Mouse (Mus musculus): ENCODE data around the gene Atp2b2. TPM values are rescaled to one million over a fixed set of nuclear protein-coding genes. Genes with fewer than 3 reads are reported as not detected.
"Not testable (repeated sequence)": the region's sequence is repeated elsewhere in the genome, so short reads cannot be mapped to it uniquely, and the experiment has no call there.

Gene Atp2b2
- polyA plus RNA-seq, 1 experiment, result 0.22 TPM

DNA sequence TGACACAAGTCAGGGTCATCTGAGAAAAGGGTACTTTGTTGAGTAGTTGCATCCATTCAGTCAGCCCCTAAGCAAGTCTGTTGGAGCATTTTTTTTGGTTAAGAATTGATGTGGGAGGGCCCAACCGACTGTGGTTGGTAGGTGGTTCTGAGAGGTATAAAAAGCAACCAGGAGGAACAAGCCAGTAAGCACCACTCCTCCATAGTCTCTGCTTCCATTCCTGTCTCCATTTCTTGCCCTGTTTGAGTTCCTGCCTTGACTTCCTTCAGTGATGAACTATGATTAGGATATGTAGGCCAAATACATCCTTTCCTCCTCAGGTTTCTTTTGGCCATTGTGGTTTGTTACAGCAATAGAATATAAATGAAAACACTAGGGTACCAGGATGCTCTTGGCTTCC is 299.3 kb downstream of the Atp2b2 start:
- WGBS, result 31% methylated on average over 1 of the region's 1 CpGs

DNA sequence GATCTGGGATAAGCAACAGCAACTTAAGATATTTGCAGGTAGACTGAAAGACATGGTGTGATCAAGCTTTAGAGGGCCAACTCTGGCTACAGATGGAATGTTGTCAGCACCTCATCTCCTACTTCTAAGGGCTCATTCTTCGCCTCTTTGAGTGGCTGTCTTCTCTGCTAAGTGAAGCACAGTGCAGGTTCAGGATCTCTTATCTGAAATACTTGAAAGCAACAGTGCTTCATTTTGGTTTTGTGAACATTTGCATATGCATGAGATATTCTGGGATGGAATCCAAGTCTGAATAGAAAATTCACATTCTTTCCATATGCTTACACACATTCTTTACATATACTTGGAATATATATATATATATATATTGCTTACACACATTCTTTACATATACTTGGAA is 300.1 kb downstream of the Atp2b2 start:
- 86% methylated on average over 1 of the region's 1 CpGs for WGBS
- DNase-seq (ENCODE audit: low read depth, low spot score), result no peak

More for the DNA sequence above, 299.3 kb downstream of the Atp2b2 start:
- no peak for DNase-seq (ENCODE audit: low read depth, low spot score)

DNA sequence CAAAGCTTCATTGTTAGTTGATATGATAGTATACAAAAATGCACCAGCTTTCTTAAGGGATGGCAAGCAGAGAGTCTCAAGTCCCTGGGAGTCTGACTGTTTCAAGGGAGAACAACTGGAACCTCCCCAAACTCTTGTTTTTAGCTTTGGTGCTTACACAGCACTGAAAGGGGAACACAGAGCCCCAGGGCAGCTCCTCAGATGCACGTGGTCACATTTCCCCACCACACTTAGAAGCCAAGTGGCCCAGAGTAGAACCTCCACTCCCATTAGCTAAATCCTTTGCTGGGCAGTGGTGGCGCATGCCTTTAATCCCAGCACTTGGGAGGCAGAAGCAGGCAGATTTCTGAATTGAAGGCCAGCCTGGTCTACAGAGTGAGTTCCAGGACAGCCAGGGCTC is 301.0 kb downstream of the Atp2b2 start:
- 65% methylated on average over 2 of the region's 2 CpGs for WGBS
- DNase-seq (ENCODE audit: low read depth, low spot score), result no peak

DNA sequence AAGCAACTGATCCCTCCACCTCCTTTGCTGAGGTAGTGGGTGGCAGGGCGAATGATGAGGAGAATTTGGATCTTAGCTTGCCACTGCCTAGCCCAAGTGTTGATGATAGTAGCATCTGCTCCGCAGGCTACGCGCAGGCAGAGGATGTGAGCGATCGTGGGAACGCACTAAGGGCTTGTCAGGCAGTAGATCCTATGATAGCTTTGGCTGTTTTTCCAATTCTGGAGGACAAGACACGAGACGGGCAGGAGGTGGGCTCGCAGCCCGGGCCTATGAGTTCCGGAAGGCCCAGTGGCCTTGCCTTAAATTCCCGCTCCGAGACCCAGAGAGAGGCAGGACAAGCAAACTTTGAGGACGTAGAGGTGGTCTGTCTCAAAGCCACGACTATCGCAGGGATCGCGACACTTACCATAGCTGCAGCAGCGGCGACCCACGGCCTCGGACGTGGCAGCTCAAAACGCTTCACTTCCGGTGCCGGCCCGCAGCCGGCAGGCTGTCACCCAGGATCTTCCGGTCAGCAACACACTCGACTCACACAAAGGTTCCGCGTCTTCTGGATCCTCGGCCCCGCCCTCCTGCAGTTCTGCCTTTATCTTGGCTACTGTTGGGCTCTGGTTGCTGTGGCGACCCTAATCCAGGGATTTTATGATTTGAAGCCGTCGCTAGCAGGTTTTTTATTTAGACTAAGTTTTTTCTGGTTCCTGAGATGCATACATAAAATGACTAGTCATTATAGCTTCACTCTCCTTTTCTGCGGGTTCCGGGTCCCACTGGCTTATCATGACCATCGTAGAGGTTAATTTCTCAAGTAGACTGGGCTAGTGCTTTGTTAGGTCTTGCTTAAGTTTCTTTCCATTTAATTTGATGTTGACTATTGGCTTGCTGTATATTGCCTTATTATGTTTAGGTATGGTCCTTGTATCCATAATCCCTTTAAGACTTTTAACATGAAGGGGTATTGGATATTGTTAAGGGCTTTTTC is 301.9 kb downstream of the Atp2b2 start, which contains the start of gene Sec13:
Gene Sec13 (minus strand): TSS at position 508 of the 982 bp plus-strand sequence.
- 7% methylated on average over 41 of the region's 41 CpGs for WGBS
- peak; percentile 66 for DNase-seq (ENCODE audit: low read depth, low spot score)

DNA sequence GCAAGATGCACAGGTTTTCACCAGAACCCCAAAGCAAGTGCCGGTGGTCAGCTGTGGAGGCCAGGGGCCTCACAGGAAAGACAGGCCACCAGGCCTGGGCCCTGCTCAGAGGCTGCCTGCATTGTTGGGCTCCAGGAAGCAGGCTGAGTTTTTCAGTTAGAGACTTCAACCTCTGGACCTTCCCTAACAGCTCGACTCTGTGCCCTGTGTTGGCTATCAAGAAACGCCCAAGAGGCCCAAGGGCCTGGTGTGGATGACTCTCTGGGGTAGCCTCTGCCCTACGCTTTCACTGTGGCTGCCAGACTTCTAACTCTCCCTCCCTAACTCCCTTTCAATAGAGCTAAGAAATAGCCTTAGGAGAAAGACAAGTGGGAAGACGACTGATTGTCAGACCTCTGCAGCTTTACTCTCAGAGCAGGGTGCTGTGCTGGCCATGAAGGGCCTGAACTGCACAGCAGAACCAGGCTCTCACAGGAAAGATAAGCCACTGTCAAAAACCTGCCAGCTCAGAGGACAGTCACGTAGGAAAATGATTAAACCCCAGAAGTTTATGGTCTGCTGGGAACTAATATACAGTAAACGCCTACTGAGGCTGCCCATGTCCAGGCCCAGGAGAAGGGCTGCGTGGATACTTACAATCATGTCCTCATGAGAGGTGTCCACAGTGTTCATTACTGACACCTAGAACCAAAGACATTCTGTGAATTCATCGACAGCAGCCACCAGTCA is 304.9 kb downstream of the Atp2b2 start:
- 59% methylated on average over 9 of the region's 9 CpGs for WGBS
- no peak for DNase-seq (ENCODE audit: low read depth, low spot score)

DNA sequence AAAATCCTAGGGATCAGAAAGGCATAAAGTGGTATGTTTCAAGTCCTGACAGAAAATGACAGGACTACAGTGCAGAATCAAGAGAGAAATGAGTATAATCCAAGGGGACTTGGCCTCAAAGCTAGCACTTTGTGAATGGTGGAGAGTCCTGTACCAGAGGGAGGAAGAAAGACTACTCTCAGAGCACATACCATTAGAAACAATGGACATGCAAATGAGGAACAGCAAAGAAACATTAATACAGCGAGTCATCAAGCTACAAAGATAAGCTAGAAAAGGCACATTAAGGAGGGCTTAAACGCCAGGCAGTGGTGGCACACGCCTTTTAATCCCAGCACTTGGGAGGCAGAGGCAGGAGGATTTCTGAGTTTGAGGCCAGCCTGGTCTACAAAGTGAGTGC is 311.1 kb downstream of the Atp2b2 start:
- no peak for DNase-seq (ENCODE audit: low read depth, low spot score)
- WGBS, result 89% methylated on average over 3 of the region's 3 CpGs

DNA sequence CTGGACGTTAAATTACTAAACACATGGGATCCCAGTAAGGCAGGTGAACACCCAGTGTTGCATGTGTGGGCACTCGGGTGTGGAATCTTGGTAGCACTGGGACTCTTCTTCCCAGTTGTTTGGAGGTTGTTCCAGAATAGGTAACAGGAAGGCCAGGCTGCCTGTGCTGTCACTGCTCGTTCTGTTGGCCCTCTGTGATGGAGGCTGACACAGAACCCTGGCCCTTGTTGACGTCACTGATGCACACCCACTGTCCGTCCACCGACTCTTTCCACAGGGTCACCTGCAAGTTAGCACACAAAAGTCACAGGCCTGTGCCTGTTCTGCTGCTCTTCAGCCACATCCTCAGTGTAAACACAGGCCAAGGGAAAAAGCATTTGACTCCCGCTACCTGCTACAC is 314.2 kb downstream of the Atp2b2 start:
- no peak for DNase-seq (ENCODE audit: low read depth, low spot score)
- WGBS, result 84% methylated on average over 7 of the region's 7 CpGs

DNA sequence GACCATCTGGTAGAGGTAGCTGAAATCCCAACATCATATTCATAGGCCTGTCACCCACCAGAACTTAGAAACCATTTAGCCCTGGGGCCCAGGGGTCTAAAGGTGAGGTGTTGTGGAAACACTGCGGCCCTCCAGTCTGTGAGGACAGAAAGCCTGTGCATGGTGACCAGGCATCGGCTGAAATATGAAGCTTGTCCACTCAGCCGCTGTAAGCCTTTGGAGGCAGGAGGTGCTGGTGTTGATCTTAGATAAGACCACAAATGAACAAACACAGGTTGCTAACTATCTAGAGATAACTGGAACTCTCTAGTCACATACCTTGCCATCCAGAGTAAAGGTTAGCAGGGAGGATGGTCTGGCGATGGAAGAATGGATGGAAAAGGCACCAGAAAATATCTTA is 321.4 kb downstream of the Atp2b2 start:
- no peak for DNase-seq (ENCODE audit: low read depth, low spot score)
- WGBS, result 67% methylated on average over 4 of the region's 4 CpGs

DNA sequence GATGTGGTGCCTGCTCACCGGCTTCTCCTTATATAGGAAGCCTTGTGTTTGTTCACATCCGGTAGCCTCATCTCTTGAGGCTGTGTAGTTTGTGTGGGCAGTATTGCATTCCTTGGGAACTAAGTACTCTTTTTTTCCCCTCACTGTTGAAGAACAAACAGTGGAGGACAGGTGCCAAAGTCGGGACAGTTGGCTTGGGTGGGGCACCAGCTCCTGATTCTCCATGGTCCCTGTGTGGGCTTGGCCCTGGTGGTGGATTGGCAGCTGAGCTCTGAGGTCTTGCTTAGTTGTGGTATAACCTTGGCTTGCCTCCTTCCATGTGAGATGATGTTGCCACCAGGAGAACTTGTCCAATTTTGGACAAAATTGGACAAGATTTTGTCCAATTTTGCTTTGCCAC is 322.5 kb downstream of the Atp2b2 start, which contains the start of gene Ghrl:
Gene Ghrl (minus strand): TSS at position 3 of the 400 bp plus-strand sequence.
- 55% methylated on average over 3 of the region's 3 CpGs for WGBS
- DNase-seq (ENCODE audit: low read depth, low spot score), result no peak

DNA sequence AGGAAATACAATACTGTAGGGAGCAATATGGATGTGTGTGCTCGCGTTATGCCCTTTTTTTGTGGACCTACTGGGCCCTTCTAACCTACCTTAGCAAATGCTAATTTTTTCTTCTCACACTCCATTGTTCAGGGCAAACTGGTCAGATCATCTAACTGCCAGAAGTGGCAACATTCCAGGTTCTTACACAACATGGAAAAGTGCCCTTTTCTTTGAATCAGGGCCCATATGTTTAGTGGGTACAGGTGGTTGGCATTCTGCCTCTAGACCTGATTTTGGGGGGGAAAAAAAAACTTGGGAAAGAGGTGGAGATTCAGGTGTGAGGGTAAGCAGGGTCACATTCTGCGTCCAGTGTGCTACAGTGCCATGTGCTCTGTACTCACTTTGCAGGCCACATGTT is 324.9 kb downstream of the Atp2b2 start:
- no peak for DNase-seq (ENCODE audit: low read depth, low spot score)
- 88% methylated on average over 3 of the region's 3 CpGs for WGBS

DNA sequence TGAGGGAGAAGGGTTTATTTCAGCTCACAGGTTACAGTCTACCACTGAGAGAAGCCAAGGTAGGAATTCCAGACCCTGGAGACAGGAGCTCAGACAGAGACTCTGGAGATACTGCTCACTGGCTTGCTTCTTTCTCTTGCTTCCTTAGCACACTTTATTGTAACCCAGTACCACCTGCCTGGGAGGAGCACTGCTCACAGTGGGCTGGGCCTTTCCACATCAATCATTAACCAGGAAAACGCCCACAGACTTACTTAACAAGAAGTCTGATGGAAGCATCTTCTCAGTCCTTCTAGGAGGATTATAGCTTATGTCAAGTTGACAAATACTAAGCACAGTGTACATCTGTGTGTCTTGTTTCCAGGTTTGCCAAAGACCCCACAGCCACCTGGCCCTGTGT is 327.6 kb downstream of the Atp2b2 start:
- 39% methylated on average over 1 of the region's 1 CpGs for WGBS
- no peak for DNase-seq (ENCODE audit: low read depth, low spot score)

DNA sequence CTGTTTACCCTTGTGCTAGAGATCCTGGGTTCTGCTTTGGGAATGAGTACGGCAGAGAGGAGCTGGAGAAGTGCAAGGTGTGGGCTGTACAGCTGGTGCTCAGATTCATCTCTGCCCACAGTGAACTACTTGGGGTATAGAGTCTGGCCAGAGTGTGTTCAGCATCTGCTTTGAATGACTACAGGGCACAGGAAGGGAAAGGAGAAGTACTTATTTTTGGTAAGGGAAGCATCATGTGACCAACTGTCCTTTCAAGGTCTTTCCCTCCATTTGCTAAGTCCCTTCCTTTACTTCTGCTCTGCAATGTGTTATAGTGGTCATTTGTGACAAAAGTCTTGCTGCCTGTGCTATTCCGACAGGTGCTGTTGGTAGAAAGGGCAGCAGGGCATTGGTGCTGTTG is 328.1 kb downstream of the Atp2b2 start:
- no peak for DNase-seq (ENCODE audit: low read depth, low spot score)
- 80% methylated on average over 2 of the region's 2 CpGs for WGBS

DNA sequence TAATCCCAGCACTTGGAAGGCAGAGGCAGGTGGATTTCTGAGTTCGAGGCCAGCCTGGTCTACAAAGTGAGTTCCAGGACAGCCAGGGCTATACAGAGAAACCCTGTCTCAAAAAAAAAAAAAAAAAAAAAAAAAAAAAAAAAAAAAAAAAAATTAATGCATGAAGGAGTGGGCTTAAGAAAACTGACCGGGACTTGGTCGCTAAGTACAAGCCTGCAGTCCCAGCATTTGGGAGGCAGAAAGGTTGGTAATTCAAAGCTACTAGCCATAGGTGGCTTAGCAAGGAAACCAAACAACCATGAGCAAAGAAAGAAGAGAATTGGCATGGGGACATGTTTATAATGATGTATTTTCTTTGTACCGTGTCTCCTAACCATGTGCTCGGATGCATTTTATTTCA is 329.0 kb downstream of the Atp2b2 start:
- WGBS, result 77% methylated on average over 5 of the region's 5 CpGs
- not testable (repeated sequence) for DNase-seq (ENCODE audit: low read depth, low spot score)

DNA sequence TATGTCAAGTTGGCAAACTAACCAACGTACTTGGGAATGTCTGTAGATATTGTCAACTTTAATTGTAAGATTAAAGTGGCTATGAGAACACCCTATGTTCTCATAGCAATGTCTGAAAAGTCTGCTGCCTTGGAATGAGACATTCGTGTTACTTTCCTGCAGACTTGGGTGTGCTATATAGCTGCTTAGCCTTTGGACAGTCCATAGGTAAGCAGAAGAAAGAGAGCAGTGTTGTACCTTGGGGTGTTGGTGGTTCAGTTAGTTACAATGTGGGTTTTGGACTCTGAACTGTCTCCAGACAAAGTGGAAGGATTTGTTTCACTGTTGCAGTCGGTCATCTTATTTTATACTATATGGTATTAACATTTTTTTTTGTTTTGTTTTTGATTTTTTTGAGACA is 329.7 kb downstream of the Atp2b2 start:
- DNase-seq (ENCODE audit: low read depth, low spot score), result no peak
- WGBS, result 55% methylated on average over 3 of the region's 3 CpGs

DNA sequence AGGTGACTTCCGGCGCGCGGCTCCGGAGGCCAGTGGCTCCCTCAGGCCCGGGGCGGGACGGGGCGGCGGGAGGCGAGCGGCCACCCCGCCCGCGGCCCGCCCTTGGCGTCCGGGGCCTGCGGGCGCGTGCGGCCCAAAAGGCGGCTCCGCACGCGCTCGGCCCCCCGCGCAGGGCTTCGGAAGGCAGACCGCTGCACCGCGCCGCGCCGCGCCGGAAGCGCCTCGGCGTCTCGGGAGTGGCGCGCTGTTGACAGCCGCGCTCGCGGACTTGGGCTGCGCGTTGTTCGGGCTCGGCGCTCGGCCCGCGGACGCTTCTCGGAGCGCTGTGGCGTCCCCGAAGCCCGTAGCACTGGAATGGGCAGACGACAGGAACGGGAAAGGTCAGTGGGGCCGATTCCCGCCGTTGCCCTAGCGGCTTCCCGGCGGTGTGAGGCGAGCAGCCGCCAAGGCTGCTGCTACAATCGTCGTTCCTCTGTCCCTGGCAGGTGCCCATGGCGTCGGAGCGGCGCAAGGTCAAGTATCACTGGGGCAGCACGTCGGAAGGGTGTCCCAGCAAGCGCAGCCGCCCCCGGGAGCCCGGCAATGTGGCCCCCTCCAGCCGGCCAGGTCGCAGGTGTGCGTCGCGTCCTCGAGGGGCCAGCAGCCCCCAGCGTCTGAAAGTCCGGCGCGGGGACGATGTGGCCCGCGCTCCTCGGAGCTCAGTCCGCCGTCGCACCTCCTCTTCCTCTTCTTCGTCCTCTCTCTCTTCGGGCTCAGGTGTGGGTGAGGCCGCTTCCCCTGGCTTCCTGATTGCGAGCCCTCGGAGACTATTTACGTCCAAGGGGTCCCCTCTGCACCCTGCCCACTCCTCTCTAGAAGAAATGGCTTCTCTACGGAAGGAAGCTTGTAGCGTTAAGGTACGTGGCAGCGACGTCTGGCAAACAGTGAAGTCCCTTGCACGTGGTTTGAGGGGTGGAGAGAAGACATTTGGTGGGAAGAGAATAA is 344.9 kb downstream of the Atp2b2 start:
- WGBS, result under 1% methylated on average over 113 of the region's 113 CpGs
- DNase-seq (ENCODE audit: low read depth, low spot score), result no peak

DNA sequence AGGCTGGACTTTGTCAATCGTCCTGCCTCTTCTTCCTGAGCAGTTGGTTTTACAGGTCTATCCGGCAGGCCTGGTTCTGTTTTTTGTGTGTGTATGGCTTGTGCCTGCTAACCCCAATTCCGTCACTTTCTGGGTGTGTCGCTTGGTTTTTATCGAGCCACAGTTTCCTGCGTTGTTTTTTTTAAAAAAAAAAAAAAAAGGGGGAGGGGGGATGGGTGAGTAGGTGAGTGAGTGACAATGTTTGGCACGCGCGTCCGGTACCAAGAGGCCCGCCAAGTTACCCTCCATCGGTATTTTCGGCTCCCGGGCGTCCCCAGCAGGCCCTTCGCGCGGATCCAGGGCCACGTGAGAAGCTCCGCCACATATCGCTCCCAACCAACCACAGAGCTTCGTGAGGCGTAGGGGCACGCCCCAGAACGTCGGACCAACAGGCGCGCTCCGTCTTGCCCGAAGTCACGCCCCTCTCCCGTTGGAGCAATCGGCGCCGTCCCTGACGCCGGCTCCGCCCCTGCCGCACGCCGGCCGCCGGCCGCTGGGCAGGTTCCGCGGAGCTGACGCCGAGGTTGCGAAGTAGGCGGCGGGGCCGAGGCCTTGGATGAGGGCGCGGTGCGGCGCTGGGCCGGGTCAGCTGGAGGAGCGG is 345.7 kb downstream of the Atp2b2 start, which contains the start of gene Tatdn2:
Gene Tatdn2 (plus strand): TSS at position 469 of the 640 bp plus-strand sequence.
- DNase-seq (ENCODE audit: low read depth, low spot score), result peak; percentile 78
- WGBS, result under 1% methylated on average over 58 of the region's 58 CpGs

DNA sequence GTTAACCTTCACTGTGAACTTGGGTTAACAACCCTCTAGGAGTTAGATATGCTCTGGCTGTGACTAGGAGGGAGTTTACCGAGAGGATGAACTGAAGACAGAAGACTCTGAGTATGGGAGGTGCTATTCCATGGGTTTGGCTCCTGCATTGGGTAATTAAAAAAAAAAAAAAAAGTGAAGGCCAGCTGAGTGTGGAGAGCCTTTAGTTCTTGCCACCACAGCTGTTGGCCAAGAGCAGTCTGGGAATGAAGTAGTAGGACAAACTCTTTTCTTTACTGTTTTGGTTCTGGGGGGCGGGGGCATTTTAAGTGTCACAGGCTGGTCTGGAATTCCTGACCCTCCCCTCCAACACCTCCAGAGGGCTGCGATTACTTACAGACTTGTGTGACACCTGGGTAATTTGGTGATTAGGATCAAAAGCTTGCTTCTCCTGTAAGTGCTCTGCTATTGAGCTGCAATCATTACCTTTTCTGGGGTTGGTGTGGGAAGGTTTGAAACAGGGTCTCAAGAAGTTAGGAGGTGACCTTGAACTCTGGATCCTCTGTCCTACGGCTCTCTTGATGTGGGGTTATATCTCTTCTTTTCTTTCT is 346.6 kb downstream of the Atp2b2 start:
- WGBS, result 25% methylated on average over 4 of the region's 4 CpGs
- no peak for DNase-seq (ENCODE audit: low read depth, low spot score)

DNA sequence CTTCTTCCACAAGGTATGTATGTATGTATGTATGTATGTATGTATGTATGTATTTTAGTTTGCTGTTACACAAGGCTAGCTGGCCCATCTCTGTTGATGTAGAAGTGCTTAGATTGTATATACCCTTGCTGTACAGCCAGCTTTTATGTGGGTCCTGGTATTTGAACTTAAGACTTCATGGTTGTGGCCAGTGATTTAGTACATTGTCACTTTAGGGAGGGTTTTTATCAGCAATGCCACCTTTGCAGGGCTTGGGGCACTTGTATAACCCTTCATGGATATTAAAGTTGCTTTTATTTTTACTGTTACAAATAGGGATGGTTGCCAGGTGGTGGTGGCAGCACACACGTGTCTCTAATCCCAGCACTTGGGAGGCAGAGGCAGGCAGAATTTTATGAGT is 347.2 kb downstream of the Atp2b2 start:
- no peak for DNase-seq (ENCODE audit: low read depth, low spot score)
- WGBS, result 13% methylated on average over 1 of the region's 1 CpGs

Measured in large intestine, adult 2 months (tissue).